Mouse (Mus musculus) lung, postnatal 0 days (tissue): ENCODE measurements at regions not wholly inside any gene's neighbourhood (a gene's known extent, or its start where the extent isn't known, plus 50 kb on each side); places are given as distances from the start of the nearest gene placed in this dataset.

Source experiments
- ATAC-seq: fragments of 200-750 bp; cut with Nextera tagmentation; 2 replicates; pipeline ENCODE4 v1.8.0; 2017; ENCODE audit warnings: moderate library complexity
- DNase-seq: peaks from one replicate; pipeline ENCODE4 v3.0.0-alpha.2; 2016; ENCODE audit warnings: low spot score
- H3K27ac ChIP-seq: fragments of 300-500 bp; sonication (generic); 2 replicates; pipeline ENCODE4 v1.5.1; 2014; ENCODE audit warnings: antibody characterized with exemption, mild to moderate bottlenecking, low read length, mixed read lengths
- H3K27me3 ChIP-seq: fragments of 300-500 bp; sonication (generic); replicated peaks from 2 replicates; pipeline ENCODE4 v1.6.1; 2014; ENCODE audit warnings: low read length, mixed read lengths; ENCODE audit not compliant: insufficient read depth
- H3K36me3 ChIP-seq: fragments of 300-500 bp; sonication (generic); 2 replicates; pipeline ENCODE4 v1.6.1; 2014; ENCODE audit warnings: low read length, mixed read lengths; ENCODE audit not compliant: insufficient read depth
- H3K4me1 ChIP-seq: fragments of 300-500 bp; sonication (generic); 2 replicates; pipeline ENCODE4 v1.6.1; 2014; ENCODE audit warnings: antibody characterized with exemption, low read depth, low read length, mixed read lengths; ENCODE audit not compliant: insufficient read depth
- H3K4me2 ChIP-seq: fragments of 300-500 bp; sonication (generic); replicated peaks from 2 replicates; pipeline ENCODE4 v1.6.1; 2014; ENCODE audit warnings: low read depth, mild to moderate bottlenecking, low read length, moderate library complexity, mixed read lengths
- H3K4me3 ChIP-seq: fragments of 300-500 bp; sonication (generic); 2 replicates; pipeline ENCODE4 v1.5.1; 2014; ENCODE audit warnings: low read depth, low read length
- H3K9ac ChIP-seq: fragments of 300-500 bp; sonication (generic); replicated peaks from 2 replicates; pipeline ENCODE4 v1.6.1; 2014; ENCODE audit warnings: low read depth, mild to moderate bottlenecking
- H3K9me3 ChIP-seq: fragments of 300-500 bp; sonication (generic); 2 replicates; pipeline ENCODE4 v1.6.1; 2016; ENCODE audit warnings: low read length, mixed read lengths
- CTCF ChIP-seq: IDR thresholded peaks from 2 replicates; pipeline ENCODE4 v1.5.1; 2016; ENCODE audit warnings: antibody characterized with exemption, mild to moderate bottlenecking
- EP300 ChIP-seq: IDR thresholded peaks from 2 replicates; pipeline ENCODE4 v1.6.1; 2016; ENCODE audit warnings: antibody characterized with exemption, mild to moderate bottlenecking, control low read depth
- WGBS: fragments of 180-500 bp; shearing (Covaris S2); extraction: QIAGEN DNeasy Blood & Tissue Kit; methylation state at CpG from one replicate; pipeline ENCODE4 v1.1.7; 2014; 5-methylcytosine and 5-hydroxymethylcytosine counted together

- H3K9me3 ChIP-seq, result no peaks in the 10 kb centered on the region
Observed at GRCm38 (mm10) chr1:177518897-177519513, 76.9 kb downstream of the Zbtb18 start.

GRCm38 (mm10) chr1:177521110-177521509 lies 79.0 kb downstream of the Zbtb18 start:
- Histone ChIP-seq H3K4me2 (no peak overlapping the region), H3K36me3 (no peaks in the 10 kb centered on the region), H3K4me1 (no peaks in the 10 kb centered on the region), H3K27me3 (no peaks in the 10 kb centered on the region), H3K9me3 (no peaks in the 10 kb centered on the region), H3K4me3 (no peak overlapping the region), H3K27ac (no peak overlapping the region), H3K9ac (no peak overlapping the region)
- WGBS, result 71% methylated on average over 2 of the region's 2 CpGs
- TF ChIP-seq EP300 (no peak), CTCF (no peak)
- DNase-seq, result no peak
- no peak for ATAC-seq

More at GRCm38 (mm10) chr1:177518897-177519513, 76.9 kb downstream of the Zbtb18 start:
- TF ChIP-seq EP300 (no peak), CTCF (no peak)
- no peaks in the 10 kb centered on the region for H3K27me3 ChIP-seq
- no peak overlapping the region for H3K4me3 ChIP-seq
- H3K4me1 ChIP-seq, result no peaks in the 10 kb centered on the region
- no peak overlapping the region for H3K4me2 ChIP-seq
- no peak overlapping the region for H3K9ac ChIP-seq
- H3K36me3 ChIP-seq, result no peaks in the 10 kb centered on the region
- ATAC-seq (no peak), DNase-seq (no peak)
- WGBS, result 27% methylated on average over 13 of the region's 13 CpGs
- no peak overlapping the region for H3K27ac ChIP-seq

- H3K27ac ChIP-seq, result no peak overlapping the region
- H3K4me1 ChIP-seq, result no peaks in the 10 kb centered on the region
- no peak for TF ChIP-seq CTCF
- no peak for TF ChIP-seq EP300
Observed at GRCm38 (mm10) chr1:177525141-177525540, 83.0 kb downstream of the Zbtb18 start.

GRCm38 (mm10) chr1:177531791-177532190 lies 89.6 kb downstream of the Zbtb18 start:
- DNase-seq (peak; percentile 64), ATAC-seq (peak; percentile 85)
- no peaks in the 10 kb centered on the region for H3K36me3 ChIP-seq
- peak; percentile 92 for TF ChIP-seq EP300
- TF ChIP-seq CTCF, result no peak
- H3K27me3 ChIP-seq, result no peaks in the 10 kb centered on the region
- H3K4me3 ChIP-seq, result no peak overlapping the region
- H3K9me3 ChIP-seq, result no peaks in the 10 kb centered on the region
- 0 out of 2 replicates have a peak overlapping the region, but pooled peaks have one; percentile 0 for H3K27ac ChIP-seq
- WGBS, result 22% methylated on average over 2 of the region's 2 CpGs
- H3K4me2 ChIP-seq, result no peak overlapping the region
- no peak overlapping the region for H3K9ac ChIP-seq
- no peaks in the 10 kb centered on the region for H3K4me1 ChIP-seq

More at GRCm38 (mm10) chr1:177525141-177525540, 83.0 kb downstream of the Zbtb18 start:
- H3K9ac ChIP-seq, result no peak overlapping the region
- no peak for ATAC-seq
- DNase-seq, result no peak
- no peak overlapping the region for H3K4me3 ChIP-seq
- H3K9me3 ChIP-seq, result no peaks in the 10 kb centered on the region
- H3K36me3 ChIP-seq, result no peaks in the 10 kb centered on the region
- WGBS, result 68% methylated on average over 6 of the region's 6 CpGs
- H3K27me3 ChIP-seq, result no peaks in the 10 kb centered on the region
- no peak overlapping the region for H3K4me2 ChIP-seq

- no peak overlapping the region for H3K27ac ChIP-seq
- H3K36me3 ChIP-seq, result no peaks in the 10 kb centered on the region
- no peak for DNase-seq
- TF ChIP-seq CTCF, result no peak
- TF ChIP-seq EP300, result no peak
- no peaks in the 10 kb centered on the region for H3K9me3 ChIP-seq
- no peaks in the 10 kb centered on the region for H3K27me3 ChIP-seq
- H3K4me1 ChIP-seq, result no peaks in the 10 kb centered on the region
- 71% methylated on average over 2 of the region's 2 CpGs for WGBS
- H3K4me2 ChIP-seq, result no peak overlapping the region
- no peak overlapping the region for H3K4me3 ChIP-seq
- ATAC-seq, result no peak
- no peak overlapping the region for H3K9ac ChIP-seq
Observed at GRCm38 (mm10) chr1:177532656-177533055, 90.5 kb downstream of the Zbtb18 start.

- ATAC-seq, result no peak
- Histone ChIP-seq H3K4me3 (no peak overlapping the region), H3K4me2 (no peak overlapping the region), H3K4me1 (no peaks in the 10 kb centered on the region), H3K9me3 (no peaks in the 10 kb centered on the region), H3K27ac (no peak overlapping the region), H3K9ac (no peak overlapping the region), H3K27me3 (no peaks in the 10 kb centered on the region), H3K36me3 (no peaks in the 10 kb centered on the region)
- no peak for DNase-seq
- TF ChIP-seq EP300 (no peak), CTCF (no peak)
- WGBS, result 58% methylated on average over 2 of the region's 2 CpGs
Observed at GRCm38 (mm10) chr1:177533332-177533731, 91.2 kb downstream of the Zbtb18 start.
